Mouse (Mus musculus) embryo, embryonic 10.5 days (tissue): Measurements from ENCODE around the gene Tsnaxip1.
A peak's percentile ranks its signal among the peaks of the same experiment; 100 is the strongest.
"Not testable (repeated sequence)": the region's sequence is repeated elsewhere in the genome, so short reads cannot be mapped to it uniquely, and the experiment has no call there.

Experiments
- DNase-seq: peaks from one replicate; pipeline ENCODE4 v3.0.0-alpha.2; 2015; ENCODE audit warnings: low spot score

The Tsnaxip1 gene

GRCm38 (mm10) chr8:105813241-105813640 is 14.3 kb upstream of the Tsnaxip1 start:
- DNase-seq: no peak

GRCm38 (mm10) chr8:105819659-105820058 is 7.9 kb upstream of the Tsnaxip1 start:
- DNase-seq: no peak

- no peak for DNase-seq
Measured at GRCm38 (mm10) chr8:105820925-105821324, 6.6 kb upstream of the Tsnaxip1 start.

GRCm38 (mm10) chr8:105825506-105825905 is 2.0 kb upstream of the Tsnaxip1 start:
- DNase-seq: no peak

- DNase-seq: peak; percentile 7
Measured at GRCm38 (mm10) chr8:105826379-105826778, 1.2 kb upstream of the Tsnaxip1 start.

- DNase-seq: not testable (repeated sequence)
Measured at GRCm38 (mm10) chr8:105833740-105834139, 6.2 kb downstream of the Tsnaxip1 start.

GRCm38 (mm10) chr8:105835318-105835717 is 7.8 kb downstream of the Tsnaxip1 start:
- peak; percentile 69 for DNase-seq

GRCm38 (mm10) chr8:105836991-105837390 is 9.5 kb downstream of the Tsnaxip1 start:
- DNase-seq: no peak

- DNase-seq: no peak
Measured at GRCm38 (mm10) chr8:105839209-105839608, 11.7 kb downstream of the Tsnaxip1 start.

GRCm38 (mm10) chr8:105846678-105847077 is 19.1 kb downstream of the Tsnaxip1 start:
- DNase-seq: no peak

- no peak for DNase-seq
Measured at GRCm38 (mm10) chr8:105850014-105850413, 22.5 kb downstream of the Tsnaxip1 start.

GRCm38 (mm10) chr8:105850611-105851010 is 23.1 kb downstream of the Tsnaxip1 start:
- no peak for DNase-seq

- peak; percentile 98 for DNase-seq
Measured at GRCm38 (mm10) chr8:105851651-105852143, 24.2 kb downstream of the Tsnaxip1 start.

- DNase-seq: no peak
Measured at GRCm38 (mm10) chr8:105852146-105852729, 24.7 kb downstream of the Tsnaxip1 start.

GRCm38 (mm10) chr8:105853178-105853577 is 25.6 kb downstream of the Tsnaxip1 start, which contains the start of gene Cenpt:
Gene Cenpt, minus strand, starts transcription at chr8:105853278.
- DNase-seq: no peak

- DNase-seq: no peak
Measured at GRCm38 (mm10) chr8:105854303-105854702, 26.8 kb downstream of the Tsnaxip1 start.

GRCm38 (mm10) chr8:105854715-105855216 is 27.2 kb downstream of the Tsnaxip1 start, which contains the start of gene Thap11:
Gene Thap11, plus strand, starts transcription at chr8:105855132.
- peak; percentile 97 for DNase-seq

GRCm38 (mm10) chr8:105855248-105856167 is 28.0 kb downstream of the Tsnaxip1 start:
- DNase-seq: no peak

- no peak for DNase-seq
Measured at GRCm38 (mm10) chr8:105856168-105856835, 28.8 kb downstream of the Tsnaxip1 start.

- no peak for DNase-seq
Measured at GRCm38 (mm10) chr8:105858495-105858894, 31.0 kb downstream of the Tsnaxip1 start.

- no peak for DNase-seq
Measured at GRCm38 (mm10) chr8:105859314-105859713, 31.8 kb downstream of the Tsnaxip1 start.
